Mouse (Mus musculus) midbrain, embryonic 16.5 days (tissue): Measurements from ENCODE around the gene Dcaf4. TPM values are rescaled to one million over a fixed set of nuclear protein-coding genes. Genes with fewer than 3 reads are reported as not detected.

Experiments
- ATAC-seq: fragments of 200-750 bp; cut with Nextera tagmentation; 2 replicates; pipeline ENCODE4 v1.8.0; 2017; ENCODE audit warnings: moderate TSS enrichment
- H3K27ac ChIP-seq: fragments of 300-500 bp; sonication (generic); 2 replicates; pipeline ENCODE4 v1.5.1; 2014; ENCODE audit warnings: mild to moderate bottlenecking, low read length, mixed read lengths
- H3K27me3 ChIP-seq: fragments of 300-500 bp; sonication (generic); 2 replicates; pipeline ENCODE4 v1.6.1; 2014; ENCODE audit warnings: low read depth, low read length, mixed read lengths; ENCODE audit not compliant: control insufficient read depth, insufficient read depth
- H3K36me3 ChIP-seq: fragments of 300-500 bp; sonication (generic); 2 replicates; pipeline ENCODE4 v1.6.1; 2014; ENCODE audit warnings: mild to moderate bottlenecking, low read length, moderate library complexity, mixed read lengths; ENCODE audit not compliant: control insufficient read depth, insufficient read depth
- H3K4me1 ChIP-seq: fragments of 300-500 bp; sonication (generic); 2 replicates; pipeline ENCODE4 v1.6.1; 2014; ENCODE audit warnings: mild to moderate bottlenecking, low read length, mixed read lengths; ENCODE audit not compliant: control insufficient read depth, insufficient read depth
- H3K4me2 ChIP-seq: fragments of 300-500 bp; sonication (generic); 2 replicates; pipeline ENCODE4 v1.6.1; 2014; ENCODE audit warnings: mild to moderate bottlenecking, low read length, mixed read lengths
- H3K4me3 ChIP-seq: fragments of 300-500 bp; sonication (generic); 2 replicates; pipeline ENCODE4 v1.5.1; 2014; ENCODE audit warnings: low read depth, mild to moderate bottlenecking, low read length, moderate library complexity, mixed read lengths
- H3K9ac ChIP-seq: fragments of 300-500 bp; sonication (generic); 2 replicates; pipeline ENCODE4 v1.6.1; 2014; ENCODE audit warnings: low read depth, low read length, mixed read lengths
- H3K9me3 ChIP-seq: fragments of 300-500 bp; sonication (generic); replicated peaks from 2 replicates; pipeline ENCODE4 v1.6.1; 2014; ENCODE audit warnings: mild to moderate bottlenecking, low read length, mixed read lengths; ENCODE audit not compliant: control insufficient read depth, poor library complexity, severe bottlenecking
- WGBS: fragments of 180-500 bp; shearing (Covaris S2); extraction: QIAGEN DNeasy Blood & Tissue Kit; methylation state at CpG from one replicate; pipeline ENCODE4 v1.1.7; 2014; 5-methylcytosine and 5-hydroxymethylcytosine counted together
- polyA plus RNA-seq: library from polyadenylated mRNA; unstranded; fragments of >200 nt; fragmentation: Nextera tagmentation; extraction: Ambion mirVana; gene quantifications from 2 replicates; pipeline ENCODE4 v1.2.1, GENCODE M21; 2015

The Dcaf4 gene
- polyA plus RNA-seq, 1 experiment from 2014 or later = 50.3 TPM

- H3K4me2 ChIP-seq = no peak overlapping the region
- ATAC-seq = no peak
- 0 out of 2 replicates have a peak, but pooled peaks cover 4% of the 10 kb centered on the region for H3K9me3 ChIP-seq
- no peak overlapping the region for H3K27ac ChIP-seq
- 91% methylated on average over 3 of the region's 3 CpGs for whole genome bisulfite sequencing
- no peak overlapping the region for H3K9ac ChIP-seq
- no peaks in the 10 kb centered on the region for H3K36me3 ChIP-seq
- H3K4me1 ChIP-seq = peaks cover 15% of the 10 kb centered on the region
- no peaks in the 10 kb centered on the region for H3K27me3 ChIP-seq
- no peak overlapping the region for H3K4me3 ChIP-seq
Measured at GRCm38 (mm10) chr12:83492808-83493207, 27.5 kb upstream of the Dcaf4 start.

GRCm38 (mm10) chr12:83494196-83494595, 26.1 kb upstream of the Dcaf4 start:
- WGBS = 89% methylated on average over 9 of the region's 9 CpGs
- no peak overlapping the region for H3K27ac ChIP-seq
- H3K4me1 ChIP-seq = peaks cover 3% of the 10 kb centered on the region
- 0 out of 2 replicates have a peak, but pooled peaks cover 4% of the 10 kb centered on the region for H3K9me3 ChIP-seq
- no peaks in the 10 kb centered on the region for H3K36me3 ChIP-seq
- no peaks in the 10 kb centered on the region for H3K27me3 ChIP-seq
- ATAC-seq = no peak
- no peak overlapping the region for H3K4me3 ChIP-seq
- H3K4me2 ChIP-seq = no peak overlapping the region
- H3K9ac ChIP-seq = no peak overlapping the region

- 0 out of 2 replicates have a peak, but pooled peaks cover 4% of the 10 kb centered on the region for H3K9me3 ChIP-seq
- H3K4me3 ChIP-seq = no peak overlapping the region
- H3K27ac ChIP-seq = no peak overlapping the region
- no peak overlapping the region for H3K4me2 ChIP-seq
- H3K4me1 ChIP-seq = no peaks in the 10 kb centered on the region
- no peaks in the 10 kb centered on the region for H3K36me3 ChIP-seq
- WGBS = 75% methylated on average over 4 of the region's 4 CpGs
- no peak for ATAC-seq
- no peaks in the 10 kb centered on the region for H3K27me3 ChIP-seq
- no peak overlapping the region for H3K9ac ChIP-seq
Measured at GRCm38 (mm10) chr12:83495248-83495960, 24.9 kb upstream of the Dcaf4 start.

GRCm38 (mm10) chr12:83495961-83496282, 24.3 kb upstream of the Dcaf4 start:
- Histone ChIP-seq H3K4me3 (no peak overlapping the region), H3K36me3 (no peaks in the 10 kb centered on the region), H3K9me3 (0 out of 2 replicates have a peak, but pooled peaks cover 4% of the 10 kb centered on the region), H3K27ac (no peak overlapping the region), H3K4me2 (no peak overlapping the region), H3K27me3 (no peaks in the 10 kb centered on the region), H3K9ac (no peak overlapping the region), H3K4me1 (no peaks in the 10 kb centered on the region)
- 74% methylated on average over 9 of the region's 9 CpGs for WGBS
- no peak for ATAC-seq

- 81% methylated on average over 4 of the region's 4 CpGs for WGBS
- no peaks in the 10 kb centered on the region for H3K36me3 ChIP-seq
- H3K4me1 ChIP-seq = no peaks in the 10 kb centered on the region
- H3K4me2 ChIP-seq = no peak overlapping the region
- H3K9ac ChIP-seq = no peak overlapping the region
- ATAC-seq = no peak
- no peaks in the 10 kb centered on the region for H3K27me3 ChIP-seq
- no peak overlapping the region for H3K27ac ChIP-seq
- H3K9me3 ChIP-seq = 0 out of 2 replicates have a peak, but pooled peaks cover 3% of the 10 kb centered on the region
- H3K4me3 ChIP-seq = no peak overlapping the region
Measured at GRCm38 (mm10) chr12:83496336-83496735, 23.9 kb upstream of the Dcaf4 start.

GRCm38 (mm10) chr12:83496736-83497135, 23.5 kb upstream of the Dcaf4 start:
- 88% methylated on average over 6 of the region's 6 CpGs for WGBS

GRCm38 (mm10) chr12:83497959-83498358, 22.3 kb upstream of the Dcaf4 start:
- Histone ChIP-seq H3K27ac (no peak overlapping the region), H3K9ac (no peak overlapping the region), H3K27me3 (no peaks in the 10 kb centered on the region), H3K4me2 (no peak overlapping the region), H3K4me1 (0 out of 2 replicates have a peak, but pooled peaks cover 3% of the 10 kb centered on the region), H3K36me3 (no peaks in the 10 kb centered on the region), H3K9me3 (no peaks in the 10 kb centered on the region), H3K4me3 (no peak overlapping the region)
- no peak for ATAC-seq
- WGBS = 79% methylated on average over 3 of the region's 3 CpGs

More at GRCm38 (mm10) chr12:83496736-83497135, 23.5 kb upstream of the Dcaf4 start:
- Histone ChIP-seq H3K9me3 (no peaks in the 10 kb centered on the region), H3K4me2 (no peak overlapping the region), H3K9ac (no peak overlapping the region), H3K36me3 (no peaks in the 10 kb centered on the region), H3K27ac (no peak overlapping the region), H3K4me1 (no peaks in the 10 kb centered on the region), H3K27me3 (no peaks in the 10 kb centered on the region), H3K4me3 (no peak overlapping the region)
- ATAC-seq = no peak

- Histone ChIP-seq H3K4me2 (no peak overlapping the region), H3K9me3 (no peaks in the 10 kb centered on the region), H3K9ac (no peak overlapping the region), H3K27me3 (no peaks in the 10 kb centered on the region), H3K27ac (no peak overlapping the region), H3K4me1 (0 out of 2 replicates have a peak, but pooled peaks cover 3% of the 10 kb centered on the region), H3K36me3 (no peaks in the 10 kb centered on the region), H3K4me3 (no peak overlapping the region)
- 65% methylated on average over 5 of the region's 5 CpGs for WGBS
- no peak for ATAC-seq
Measured at GRCm38 (mm10) chr12:83499256-83499655, 21.0 kb upstream of the Dcaf4 start.

- no peak overlapping the region for H3K9ac ChIP-seq
- no peaks in the 10 kb centered on the region for H3K27me3 ChIP-seq
- H3K9me3 ChIP-seq = no peaks in the 10 kb centered on the region
- 8% methylated on average over 9 of the region's 9 CpGs for WGBS
- no peak overlapping the region for H3K4me2 ChIP-seq
- 0 out of 2 replicates have a peak, but pooled peaks cover 3% of the 10 kb centered on the region for H3K4me1 ChIP-seq
- ATAC-seq = no peak
- no peak overlapping the region for H3K4me3 ChIP-seq
- no peak overlapping the region for H3K27ac ChIP-seq
- no peaks in the 10 kb centered on the region for H3K36me3 ChIP-seq
Measured at GRCm38 (mm10) chr12:83502190-83502589, 18.1 kb upstream of the Dcaf4 start.
